Mouse (Mus musculus): ENCODE measurements around the gene Ftl1. TPM values are rescaled to one million over a fixed set of nuclear protein-coding genes. Genes with fewer than 3 reads are reported as not detected.
A peak's percentile ranks its signal among the peaks of the same experiment; 100 is the strongest.

Ftl1 gene
- total RNA-seq, 1 experiment = 398 TPM

DNA sequence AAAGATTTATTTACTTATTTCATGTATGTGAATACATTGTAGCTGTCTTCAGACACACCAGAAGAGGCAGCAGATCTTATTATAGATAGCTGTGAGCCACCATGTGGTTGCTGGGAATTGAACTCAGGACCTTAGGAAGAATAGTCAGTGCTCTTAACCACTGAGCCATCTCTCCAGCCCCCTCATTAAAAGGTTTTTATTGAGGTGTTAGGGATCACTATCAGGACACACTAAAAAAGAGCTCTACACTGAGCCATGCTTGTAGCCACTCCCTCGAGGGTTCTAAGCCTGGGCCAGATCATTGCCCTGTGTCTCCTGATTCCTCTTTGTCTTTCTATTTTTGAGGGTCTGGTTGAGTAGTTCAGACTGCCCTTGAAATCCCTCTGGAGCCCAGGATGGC, 16.8 kb upstream of the Ftl1 start:
- no peak overlapping the region for H3K4me3 ChIP-seq (ENCODE audit: insufficient read depth in 1 of 2, low read depth in 1 of 2, low read length in 2 of 2, poor library complexity in 1 of 2, severe bottlenecking in 1 of 2)
- no peak for DNase-seq (ENCODE audit: low read depth, low spot score)
- peaks cover 11% of the 10 kb centered on the region; the same call in 1 of the 2 replicates for H3K36me3 ChIP-seq (ENCODE audit: control insufficient read depth, insufficient read depth, low read length, poor library complexity, severe bottlenecking)
- TF ChIP-seq CHD2 (IDR thresholded peaks at IDR 0.05; ENCODE audit: low read depth, low read length) (no peak), ZNF384 (IDR thresholded peaks at IDR 0.05; ENCODE audit: low read depth, low read length) (no peak), MAFK (IDR thresholded peaks at IDR 0.05; ENCODE audit: insufficient read depth, low read depth, low read length) (no peak)
- no peaks in the 10 kb centered on the region for H3K9me3 ChIP-seq (ENCODE audit: control insufficient read depth, insufficient read depth, low read depth, low read length)
- peaks cover 2 to 4% of the 10 kb centered on the region in 2 experiments; a peak in 2 of 4 replicates for H3K4me1 ChIP-seq (ENCODE audit: control insufficient read depth in 2 of 2, insufficient read depth in 2 of 2, low read length in 2 of 2, poor library complexity in 1 of 2)
- H3K9ac ChIP-seq (ENCODE audit: insufficient read depth, low read depth, low read length, poor library complexity, severe bottlenecking) = no peak overlapping the region
- in situ Hi-C loops (cut with MboI; ENCODE audit: low sequenced_read_pairs in 2 of 2, unreplicated experiment in 2 of 2) = loop anchor here in 1 of 2 experiments (10.0 kb wide), 1 partner anchor 118 kb away; no protein-coding TSS in a partner anchor
- no peak overlapping the region for H3K27ac ChIP-seq (ENCODE audit: insufficient read depth, low read depth, low read length, poor library complexity, severe bottlenecking)

DNA sequence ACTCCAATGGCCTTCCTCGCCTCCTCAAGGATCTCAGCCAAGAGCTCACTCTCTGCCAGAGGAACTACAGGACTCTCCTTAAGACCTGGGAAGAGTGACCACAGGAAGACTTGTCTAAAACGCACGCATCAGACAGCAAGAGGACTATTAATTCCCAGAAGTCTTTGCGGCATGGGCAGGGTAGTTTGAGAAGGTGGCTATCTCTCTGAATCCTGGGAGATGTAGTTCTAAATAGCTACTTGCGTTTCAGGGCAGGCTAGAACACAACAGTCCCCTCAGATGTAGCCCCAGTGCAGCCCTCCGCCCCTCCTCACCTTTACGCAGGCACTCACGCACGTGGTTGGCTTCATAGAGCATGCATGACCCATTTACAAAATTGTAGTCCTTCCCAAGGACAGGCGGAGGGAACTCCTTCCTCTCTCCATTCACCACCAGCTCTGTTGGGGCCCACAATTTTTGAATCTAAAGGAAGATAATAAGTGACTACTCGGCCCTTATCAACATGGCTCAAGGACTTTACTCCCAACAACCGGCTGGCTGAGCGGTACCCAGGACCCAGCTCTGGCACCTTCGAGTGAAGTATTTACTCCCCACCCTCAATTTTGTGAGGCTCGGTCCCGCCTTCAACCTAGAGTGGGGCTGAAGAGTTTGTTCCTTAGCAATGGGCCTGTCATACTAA, 15.7 kb upstream of the Ftl1 start:
- peak overlapping the region; percentile 67; the same call in 1 of the 2 replicates for H3K9ac ChIP-seq (ENCODE audit: insufficient read depth, low read depth, low read length, poor library complexity, severe bottlenecking)
- peak overlapping the region; percentile 55; the same call in 1 of the 2 replicates for H3K27ac ChIP-seq (ENCODE audit: insufficient read depth, low read depth, low read length, poor library complexity, severe bottlenecking)
- TF ChIP-seq ZC3H11A (IDR thresholded peaks at IDR 0.05; ENCODE audit: borderline replicate concordance, low read depth, low read length) (no peak), HCFC1 (IDR thresholded peaks at IDR 0.05; ENCODE audit: borderline replicate concordance, insufficient read depth, low read length) (peak; percentile 93), ZNF384 (IDR thresholded peaks at IDR 0.05; ENCODE audit: low read depth, low read length) (no peak), CHD2 (IDR thresholded peaks at IDR 0.05; ENCODE audit: low read depth, low read length) (no peak), MAFK (IDR thresholded peaks at IDR 0.05; ENCODE audit: insufficient read depth, low read depth, low read length) (no peak)
- in situ Hi-C loops (cut with MboI; ENCODE audit: low sequenced_read_pairs in 2 of 2, unreplicated experiment in 2 of 2) = loop anchor here in 1 of 2 experiments (10.0 kb wide), 1 partner anchor 119 kb away; no protein-coding TSS in a partner anchor
- DNase-seq (ENCODE audit: low read depth, low spot score) = no peak
- H3K4me3 ChIP-seq (ENCODE audit: insufficient read depth in 1 of 2, low read depth in 1 of 2, low read length in 2 of 2, poor library complexity in 1 of 2, severe bottlenecking in 1 of 2) = peak overlapping the region; percentile 53 to 69
- peaks cover 2 to 4% of the 10 kb centered on the region in 2 experiments; a peak in 2 of 4 replicates for H3K4me1 ChIP-seq (ENCODE audit: control insufficient read depth in 2 of 2, insufficient read depth in 2 of 2, low read length in 2 of 2, poor library complexity in 1 of 2)
- no peaks in the 10 kb centered on the region for H3K9me3 ChIP-seq (ENCODE audit: control insufficient read depth, insufficient read depth, low read depth, low read length)
- peaks cover 11% of the 10 kb centered on the region; the same call in 1 of the 2 replicates for H3K36me3 ChIP-seq (ENCODE audit: control insufficient read depth, insufficient read depth, low read length, poor library complexity, severe bottlenecking)

DNA sequence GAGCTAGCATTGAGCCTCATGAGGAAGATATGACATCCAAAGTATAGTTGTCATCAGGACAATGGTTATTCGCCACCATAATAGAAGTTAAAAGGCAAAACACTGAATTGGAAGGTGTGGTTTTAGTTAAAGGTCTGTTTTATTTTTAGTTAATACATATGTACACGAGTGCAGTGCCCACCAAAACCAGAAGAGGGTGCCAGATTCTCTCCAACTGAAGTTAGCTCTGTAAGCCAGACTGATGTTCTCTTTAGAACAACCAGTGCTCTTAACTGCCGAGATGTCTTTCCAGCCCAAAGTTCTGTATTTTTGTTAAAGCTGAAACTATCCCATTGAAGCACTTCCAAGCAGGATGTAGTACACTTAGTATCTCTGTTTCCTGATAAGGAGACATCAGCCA, 11.2 kb upstream of the Ftl1 start:
- H3K4me3 ChIP-seq (ENCODE audit: insufficient read depth in 1 of 2, low read depth in 1 of 2, low read length in 2 of 2, poor library complexity in 1 of 2, severe bottlenecking in 1 of 2) = no peak overlapping the region
- H3K9me3 ChIP-seq (ENCODE audit: control insufficient read depth, insufficient read depth, low read depth, low read length) = no peaks in the 10 kb centered on the region
- no peak overlapping the region for H3K27ac ChIP-seq (ENCODE audit: insufficient read depth, low read depth, low read length, poor library complexity, severe bottlenecking)
- no peak for DNase-seq (ENCODE audit: low read depth, low spot score)
- TF ChIP-seq HCFC1 (IDR thresholded peaks at IDR 0.05; ENCODE audit: borderline replicate concordance, insufficient read depth, low read length) (no peak), ZC3H11A (IDR thresholded peaks at IDR 0.05; ENCODE audit: borderline replicate concordance, low read depth, low read length) (peak; percentile 19; the same call in 1 of the 2 replicates)
- in situ Hi-C loops (cut with MboI; ENCODE audit: low sequenced_read_pairs in 2 of 2, unreplicated experiment in 2 of 2) = loop anchor here in 1 of 2 experiments (10.0 kb wide), 1 partner anchor 124 kb away; no protein-coding TSS in a partner anchor
- H3K4me1 ChIP-seq (ENCODE audit: control insufficient read depth in 2 of 2, insufficient read depth in 2 of 2, low read length in 2 of 2, poor library complexity in 1 of 2) = peaks cover 0 to 7% of the 10 kb centered on the region in 2 experiments; a peak in 3 of 4 replicates
- peaks cover 4% of the 10 kb centered on the region; the same call in 1 of the 2 replicates for H3K36me3 ChIP-seq (ENCODE audit: control insufficient read depth, insufficient read depth, low read length, poor library complexity, severe bottlenecking)
- no peak overlapping the region for H3K9ac ChIP-seq (ENCODE audit: insufficient read depth, low read depth, low read length, poor library complexity, severe bottlenecking)

DNA sequence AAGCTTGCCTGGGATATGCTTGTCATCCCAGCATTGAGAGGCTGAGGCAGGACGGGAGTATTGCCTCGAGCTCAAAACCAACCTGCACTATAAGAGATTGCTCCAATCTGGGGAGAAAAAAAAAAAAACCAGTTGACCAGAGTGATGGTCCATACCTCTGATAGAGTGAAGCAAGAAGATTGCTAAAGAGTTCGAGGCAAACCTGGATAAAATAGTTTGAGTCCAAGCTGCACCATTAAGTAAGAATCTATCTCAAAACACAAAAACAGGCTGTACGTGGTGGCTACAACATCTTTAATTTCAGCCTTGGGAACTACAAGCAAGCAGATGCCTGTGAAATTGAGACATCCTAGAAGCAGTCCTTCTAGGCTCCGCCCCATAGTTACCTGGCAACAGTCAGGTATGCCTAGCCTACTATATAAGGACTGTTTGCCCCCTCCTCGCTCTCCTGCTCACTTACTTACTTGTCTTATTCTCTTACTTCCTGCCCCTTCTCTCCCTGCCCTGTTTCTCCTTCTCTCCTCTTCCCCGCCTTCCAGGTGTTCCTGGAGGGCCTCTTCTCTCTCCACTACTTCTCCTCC, 7.5 kb upstream of the Ftl1 start:
- H3K4me3 ChIP-seq (ENCODE audit: insufficient read depth in 1 of 2, low read depth in 1 of 2, low read length in 2 of 2, poor library complexity in 1 of 2, severe bottlenecking in 1 of 2) = peak overlapping the region; percentile 63 to 80
- peaks cover 0 to 3% of the 10 kb centered on the region in 2 experiments; a peak in 2 of 4 replicates for H3K4me1 ChIP-seq (ENCODE audit: control insufficient read depth in 2 of 2, insufficient read depth in 2 of 2, low read length in 2 of 2, poor library complexity in 1 of 2)
- DNase-seq (ENCODE audit: low read depth, low spot score) = no peak
- in situ Hi-C loops (cut with MboI; ENCODE audit: low sequenced_read_pairs in 2 of 2, unreplicated experiment in 2 of 2) = no loop called here
- H3K36me3 ChIP-seq (ENCODE audit: control insufficient read depth, insufficient read depth, low read length, poor library complexity, severe bottlenecking) = peaks cover 24% of the 10 kb centered on the region
- no peak overlapping the region; the same call in 1 of the 2 replicates for H3K27ac ChIP-seq (ENCODE audit: insufficient read depth, low read depth, low read length, poor library complexity, severe bottlenecking)
- H3K9ac ChIP-seq (ENCODE audit: insufficient read depth, low read depth, low read length, poor library complexity, severe bottlenecking) = peak overlapping the region; percentile 12; the same call in 1 of the 2 replicates
- TF ChIP-seq HCFC1 (IDR thresholded peaks at IDR 0.05; ENCODE audit: borderline replicate concordance, insufficient read depth, low read length) (no peak), ZNF384 (IDR thresholded peaks at IDR 0.05; ENCODE audit: low read depth, low read length) (0 out of 2 replicates have a peak, but pooled peaks have one; percentile 42)
- H3K9me3 ChIP-seq (ENCODE audit: control insufficient read depth, insufficient read depth, low read depth, low read length) = no peaks in the 10 kb centered on the region
